Mouse (Mus musculus) small intestine, adult 2 months (tissue): Measurements from ENCODE around the gene Clstn1. TPM values are rescaled to one million over a fixed set of nuclear protein-coding genes. Genes with fewer than 3 reads are reported as not detected.

Experiments used
- H3K27ac ChIP-seq: fragments of 200-500 bp; 2 replicates; pipeline ENCODE4 v1.5.1; 2012; ENCODE audit warnings: low read depth, low read length, control low read depth, inconsistent platforms; ENCODE audit not compliant: insufficient read depth
- H3K27me3 ChIP-seq: fragments of 200-500 bp; 2 replicates; pipeline ENCODE4 v1.6.1; 2012; ENCODE audit warnings: mild to moderate bottlenecking, moderate library complexity, low read length, inconsistent platforms; ENCODE audit not compliant: control insufficient read depth, insufficient read depth
- H3K36me3 ChIP-seq: fragments of 200-500 bp; 2 replicates; pipeline ENCODE4 v1.6.1; 2012; ENCODE audit warnings: mild to moderate bottlenecking, low read length, control low read depth, inconsistent platforms; ENCODE audit not compliant: control insufficient read depth, insufficient read depth
- H3K4me1 ChIP-seq: fragments of 200-500 bp; 2 replicates; pipeline ENCODE4 v1.6.1; 2012; ENCODE audit warnings: low read length, inconsistent platforms, mixed read lengths; ENCODE audit not compliant: control insufficient read depth, insufficient read depth, insufficient read length
- H3K4me3 ChIP-seq: fragments of 200-500 bp; 2 replicates; pipeline ENCODE4 v1.5.1; 2012; ENCODE audit warnings: low read depth, mild to moderate bottlenecking, control low read depth, inconsistent platforms, low read length, moderate library complexity
- CTCF ChIP-seq: fragments of 200-500 bp; IDR thresholded peaks from 2 replicates; pipeline ENCODE4 v1.5.1; 2012; ENCODE audit warnings: low read depth, mild to moderate bottlenecking, control low read depth, inconsistent platforms, low read length, moderate library complexity, mixed read lengths; ENCODE audit not compliant: insufficient replicate concordance, insufficient read length; ENCODE audit errors: extremely low read depth
- POLR2A ChIP-seq: fragments of 200-500 bp; IDR thresholded peaks from 2 replicates; pipeline ENCODE4 v1.6.1; 2012; ENCODE audit warnings: low read depth, mild to moderate bottlenecking, control low read depth, inconsistent platforms, low read length, moderate library complexity
- WGBS: fragments of 180-500 bp; shearing (Covaris S2); methylation state at CpG from one replicate; pipeline ENCODE4 v1.1.7; 2018; 5-methylcytosine and 5-hydroxymethylcytosine counted together
- polyA plus RNA-seq: library from polyadenylated mRNA; depleted of rRNA; stranded (reverse); fragments of >200 nt; gene quantifications from 2 replicates; pipeline ENCODE4 v1.2.3, GENCODE M21; 2012

Gene Clstn1
- polyA plus RNA-seq, 1 experiment = 76.4 TPM

- peaks cover 15% of the 10 kb centered on the region; the same call in 1 of the 2 replicates for H3K27me3 ChIP-seq
- H3K27ac ChIP-seq = no peak overlapping the region
- TF ChIP-seq CTCF = no peak
- TF ChIP-seq POLR2A = no peak
- H3K36me3 ChIP-seq = no peaks in the 10 kb centered on the region
- no peak overlapping the region for H3K4me3 ChIP-seq
- WGBS = 36% methylated on average over 11 of the region's 11 CpGs
- peaks cover 13% of the 10 kb centered on the region for H3K4me1 ChIP-seq
Measured at GRCm38 (mm10) chr4:149679056-149679770, 92.9 kb downstream of the Clstn1 start.

GRCm38 (mm10) chr4:149683875-149684274 is 97.6 kb downstream of the Clstn1 start:
- H3K27ac ChIP-seq = no peak overlapping the region
- H3K27me3 ChIP-seq = no peaks in the 10 kb centered on the region
- H3K4me1 ChIP-seq = peaks cover 3% of the 10 kb centered on the region; the same call in 1 of the 2 replicates
- WGBS = 27% methylated on average over 7 of the region's 7 CpGs
- H3K4me3 ChIP-seq = no peak overlapping the region
- TF ChIP-seq POLR2A (no peak), CTCF (no peak)
- 0 out of 2 replicates have a peak, but pooled peaks cover 2% of the 10 kb centered on the region for H3K36me3 ChIP-seq

- Histone ChIP-seq H3K4me3 (no peak overlapping the region), H3K27ac (no peak overlapping the region), H3K36me3 (0 out of 2 replicates have a peak, but pooled peaks cover 2% of the 10 kb centered on the region), H3K4me1 (peaks cover 3% of the 10 kb centered on the region; the same call in 1 of the 2 replicates), H3K27me3 (no peaks in the 10 kb centered on the region)
- WGBS = 82% methylated on average over 11 of the region's 11 CpGs
- TF ChIP-seq POLR2A (no peak), CTCF (no peak)
Measured at GRCm38 (mm10) chr4:149684841-149685623, 98.8 kb downstream of the Clstn1 start.

- 80% methylated on average over 14 of the region's 14 CpGs for WGBS
- TF ChIP-seq CTCF (no peak), POLR2A (no peak)
Measured at GRCm38 (mm10) chr4:149688861-149689260, 102.6 kb downstream of the Clstn1 start.

GRCm38 (mm10) chr4:149689822-149690700 is 103.8 kb downstream of the Clstn1 start:
- Histone ChIP-seq H3K27ac (no peak overlapping the region), H3K36me3 (0 out of 2 replicates have a peak, but pooled peaks cover 2% of the 10 kb centered on the region), H3K4me3 (no peak overlapping the region), H3K4me1 (peaks cover 4% of the 10 kb centered on the region; the same call in 1 of the 2 replicates), H3K27me3 (no peaks in the 10 kb centered on the region)
- TF ChIP-seq POLR2A (no peak), CTCF (no peak)
- WGBS = 70% methylated on average over 12 of the region's 12 CpGs

More at GRCm38 (mm10) chr4:149688861-149689260, 102.6 kb downstream of the Clstn1 start:
- peaks cover 4% of the 10 kb centered on the region; the same call in 1 of the 2 replicates for H3K4me1 ChIP-seq
- no peak overlapping the region for H3K4me3 ChIP-seq
- no peak overlapping the region for H3K27ac ChIP-seq
- H3K36me3 ChIP-seq = 0 out of 2 replicates have a peak, but pooled peaks cover 2% of the 10 kb centered on the region
- no peaks in the 10 kb centered on the region for H3K27me3 ChIP-seq

- TF ChIP-seq POLR2A (no peak), CTCF (no peak)
- no peaks in the 10 kb centered on the region for H3K27me3 ChIP-seq
- 78% methylated on average over 8 of the region's 8 CpGs for WGBS
- H3K27ac ChIP-seq = no peak overlapping the region
- H3K36me3 ChIP-seq = 0 out of 2 replicates have a peak, but pooled peaks cover 2% of the 10 kb centered on the region
- H3K4me1 ChIP-seq = peaks cover 4% of the 10 kb centered on the region; the same call in 1 of the 2 replicates
- H3K4me3 ChIP-seq = no peak overlapping the region
Measured at GRCm38 (mm10) chr4:149690828-149691280, 104.6 kb downstream of the Clstn1 start.
